Comparison of ENCODE assay signal across 8 mouse cellular contexts in the genomic region with DNA sequence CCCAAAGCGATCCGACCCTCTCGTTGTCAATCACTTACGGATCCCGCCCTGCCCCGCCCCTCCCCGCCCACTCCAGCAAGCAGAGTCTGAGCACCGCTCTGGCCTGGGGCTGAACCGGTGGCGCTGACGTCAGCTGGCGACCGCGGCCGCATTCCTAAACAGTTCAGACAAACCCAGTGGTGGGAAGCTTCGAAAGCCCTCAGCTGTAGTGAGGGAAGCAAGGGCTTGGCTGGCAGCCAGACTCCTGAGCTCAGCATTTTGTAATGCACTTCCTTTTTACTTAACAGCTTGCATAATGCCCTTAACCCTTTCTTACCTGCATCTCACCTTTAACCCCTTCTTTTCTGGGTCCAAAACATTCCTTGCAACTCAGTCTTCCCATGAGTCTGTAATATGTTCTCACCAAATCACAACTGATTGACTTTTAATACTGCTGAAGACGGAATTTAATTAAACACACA.
DNase-seq lines count a peak whose midpoint lies in the region; ATAC-seq and TF ChIP-seq lines count a peak whose summit lies in the region.

No protein-coding gene starts in this region.

- H3K27me3 ChIP-seq in hindbrain, postnatal 0 days (ENCODE audit: insufficient read depth, low read length), result no peaks in the 10 kb centered on the region

- TF ChIP-seq POLR2A in cortical plate, adult 2 months (IDR thresholded peaks at IDR 0.05; ENCODE audit: extremely low read depth, insufficient read depth, low read length), result no peak

- TF ChIP-seq CTCF in cortical plate, adult 2 months (IDR thresholded peaks at IDR 0.05; ENCODE audit: extremely low read depth, insufficient read depth, low read length), result no peak
- no peak for TF ChIP-seq CTCF in hindbrain, postnatal 0 days (IDR thresholded peaks at IDR 0.05; ENCODE audit: low read depth)

- ATAC-seq in hindbrain, postnatal 0 days, result peak; percentile 99

- H3K9ac ChIP-seq in hindbrain, postnatal 0 days (replicated peaks; ENCODE audit: low read length), result no peak overlapping the region; the same call in 1 of the 2 replicates

- H3K27ac ChIP-seq in cortical plate, adult 2 months (ENCODE audit: insufficient read depth, low read length), result no peak overlapping the region
- H3K27ac ChIP-seq in hindbrain, postnatal 0 days, result no peak overlapping the region

- H3K4me3 ChIP-seq in cortical plate, adult 2 months (ENCODE audit: insufficient read depth, low read length), result peak overlapping the region; percentile 35
- H3K4me3 ChIP-seq in hindbrain, postnatal 0 days (ENCODE audit: low read length), result peak overlapping the region; percentile 30

- no peaks in the 10 kb centered on the region for H3K36me3 ChIP-seq in hindbrain, postnatal 0 days (ENCODE audit: insufficient read depth, low read length)

- peak; percentile 89 for DNase-seq in WW6 (ENCODE audit: low read depth, low spot score)
- DNase-seq in gastrocnemius, adult 8-10 months (ENCODE audit: low spot score in 2 of 2), result peak; percentile 92 to 94
- DNase-seq in hindbrain, postnatal 0 days (ENCODE audit: low spot score), result peak; percentile 95
- DNase-seq in left cerebral cortex, adult 18-20 months (ENCODE audit: low spot score in 2 of 2), result peak; percentile 82 to 88
- peak; percentile 98 to 99 for DNase-seq in lung, postnatal 4 days
- DNase-seq in retina, postnatal 1 day, result peak; percentile 97
- peak; percentile 81 for DNase-seq in thymus, postnatal 4 days

- 2% methylated on average over 17 of the region's 17 CpGs for WGBS in hindbrain, postnatal 0 days

- H3K4me2 ChIP-seq in hindbrain, postnatal 0 days (ENCODE audit: low read depth, low read length), result peak overlapping the region; percentile 58

- peaks cover 1% of the 10 kb centered on the region; the same call in 1 of the 2 replicates for H3K4me1 ChIP-seq in cortical plate, adult 2 months (ENCODE audit: control insufficient read depth, insufficient read depth, low read length)
- peaks cover 6% of the 10 kb centered on the region; the same call in 1 of the 2 replicates for H3K4me1 ChIP-seq in hindbrain, postnatal 0 days (ENCODE audit: insufficient read depth, low read length)

- H3K9me3 ChIP-seq in hindbrain, postnatal 0 days (ENCODE audit: low read length), result no peaks in the 10 kb centered on the region
